Mouse (Mus musculus) neural tube, embryonic 11.5 days (tissue): ENCODE results near the gene Cfap221. TPM values are rescaled to one million over a fixed set of nuclear protein-coding genes. Genes with fewer than 3 reads are reported as not detected.
A peak's percentile ranks its signal among the peaks of the same experiment; 100 is the strongest.

Experiments used
- ATAC-seq: fragments of 200-750 bp; cut with Nextera tagmentation; 2 replicates; pipeline ENCODE4 v1.8.0; 2017; ENCODE audit warnings: moderate number of reproducible peaks, mild to moderate bottlenecking, moderate TSS enrichment, moderate library complexity; ENCODE audit not compliant: insufficient read depth, low FRiP score, low TSS enrichment
- DNase-seq: peaks from one replicate; pipeline ENCODE4 v3.0.0-alpha.2; 2015; ENCODE audit warnings: low spot score
- H3K27ac ChIP-seq: fragments of 300-500 bp; sonication (generic); 2 replicates; pipeline ENCODE4 v1.5.1; 2014; ENCODE audit warnings: low read depth, mild to moderate bottlenecking, low read length
- H3K27me3 ChIP-seq: fragments of 300-500 bp; sonication (generic); 2 replicates; pipeline ENCODE4 v1.6.1; 2014; ENCODE audit warnings: mild to moderate bottlenecking, low read length, mixed read lengths; ENCODE audit not compliant: control insufficient read depth, insufficient read depth
- H3K36me3 ChIP-seq: fragments of 300-500 bp; sonication (generic); 2 replicates; pipeline ENCODE4 v1.6.1; 2014; ENCODE audit warnings: mild to moderate bottlenecking, low read length, moderate library complexity, mixed read lengths; ENCODE audit not compliant: control insufficient read depth, insufficient read depth
- H3K4me1 ChIP-seq: fragments of 300-500 bp; sonication (generic); 2 replicates; pipeline ENCODE4 v1.6.1; 2014; ENCODE audit warnings: low read length, mixed read lengths; ENCODE audit not compliant: control insufficient read depth, insufficient read depth
- H3K4me2 ChIP-seq: fragments of 300-500 bp; sonication (generic); 2 replicates; pipeline ENCODE4 v1.6.1; 2014; ENCODE audit warnings: low read depth, mild to moderate bottlenecking, moderate library complexity
- H3K4me3 ChIP-seq: fragments of 300-500 bp; sonication (generic); 2 replicates; pipeline ENCODE4 v1.5.1; 2014; ENCODE audit warnings: low read depth, low read length
- H3K9ac ChIP-seq: fragments of 300-500 bp; sonication (generic); 2 replicates; pipeline ENCODE4 v1.6.1; 2014; ENCODE audit warnings: mild to moderate bottlenecking, low read length
- H3K9me3 ChIP-seq: fragments of 300-500 bp; sonication (generic); 2 replicates; pipeline ENCODE4 v1.6.1; 2016; ENCODE audit warnings: low read length; ENCODE audit not compliant: control insufficient read depth
- WGBS: fragments of 180-500 bp; shearing (Covaris S2); extraction: QIAGEN DNeasy Blood & Tissue Kit; methylation state at CpG from one replicate; pipeline ENCODE4 v1.1.7; 2014; 5-methylcytosine and 5-hydroxymethylcytosine counted together
- polyA plus RNA-seq: library from polyadenylated mRNA; unstranded; fragments of >200 nt; fragmentation: Nextera tagmentation; extraction: Ambion mirVana; gene quantifications from 2 replicates; pipeline ENCODE4 v1.2.1, GENCODE M21; 2014

The Cfap221 gene
- polyA plus RNA-seq, 1 experiment from 2014 or later, result not detected

DNA sequence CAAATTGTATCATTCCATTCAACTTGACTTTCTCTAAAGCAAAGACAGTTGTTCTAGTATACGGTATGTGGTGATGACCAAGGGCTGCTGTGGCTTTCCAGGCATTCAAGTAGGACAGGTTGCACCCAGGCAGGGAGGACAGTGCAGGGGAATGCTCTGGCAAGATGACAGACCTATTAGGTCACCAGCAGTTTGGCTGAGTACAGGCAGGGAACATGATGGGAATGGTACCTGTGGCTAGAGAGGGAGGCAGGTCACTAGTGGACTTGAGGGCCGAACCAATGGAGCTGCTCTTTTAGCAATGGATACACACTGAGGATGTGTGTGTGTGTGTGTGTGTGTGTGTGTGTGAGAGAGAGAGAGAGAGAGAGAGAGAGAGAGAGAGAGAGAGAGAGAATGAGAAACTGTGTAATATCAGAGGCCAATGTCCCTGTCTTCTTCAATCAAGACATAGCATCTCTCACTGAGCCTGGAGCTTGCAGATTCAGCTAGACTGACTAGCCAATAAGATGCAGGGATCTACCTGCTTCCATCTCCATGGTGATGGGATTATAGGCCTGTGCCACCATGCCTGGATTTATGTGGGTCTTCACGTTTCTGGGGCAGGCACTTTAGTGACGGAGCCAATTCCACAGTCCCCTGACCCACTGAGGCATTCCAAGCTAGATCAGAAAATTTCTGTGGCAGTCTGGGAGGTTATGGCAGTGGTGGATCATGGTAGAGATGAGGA, 65.4 kb downstream of the Cfap221 start:
- H3K36me3 ChIP-seq, result no peaks in the 10 kb centered on the region
- H3K9me3 ChIP-seq, result no peaks in the 10 kb centered on the region
- ATAC-seq (no peak), DNase-seq (no peak)
- no peaks in the 10 kb centered on the region for H3K27me3 ChIP-seq
- no peak overlapping the region for H3K27ac ChIP-seq
- H3K4me1 ChIP-seq, result no peaks in the 10 kb centered on the region
- no peak overlapping the region for H3K4me2 ChIP-seq
- WGBS, result 79% methylated on average over 4 of the region's 4 CpGs
- no peak overlapping the region for H3K4me3 ChIP-seq
- H3K9ac ChIP-seq, result no peak overlapping the region

DNA sequence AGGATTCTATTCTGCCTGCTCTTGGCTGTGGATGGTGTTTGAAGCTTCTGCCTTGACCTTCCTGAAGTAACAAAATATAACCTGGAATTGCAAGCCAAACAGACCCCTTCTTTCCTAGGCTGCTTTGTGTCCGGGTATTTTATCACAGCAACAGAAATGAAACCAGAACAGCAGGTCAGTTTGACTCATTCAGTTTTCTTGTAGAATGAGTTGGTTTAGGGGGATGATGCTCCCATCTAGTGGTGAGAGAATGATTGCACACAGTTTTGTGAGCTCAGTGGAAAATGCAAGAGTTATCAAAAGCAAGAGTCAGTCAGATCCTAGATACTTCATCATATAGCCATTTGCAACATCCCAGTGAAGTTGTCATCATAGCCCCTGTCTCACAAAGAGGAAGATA, 67.3 kb downstream of the Cfap221 start:
- H3K36me3 ChIP-seq, result no peaks in the 10 kb centered on the region
- DNase-seq (no peak), ATAC-seq (no peak)
- no peak overlapping the region for H3K27ac ChIP-seq
- H3K9ac ChIP-seq, result no peak overlapping the region
- no peaks in the 10 kb centered on the region for H3K27me3 ChIP-seq
- 86% methylated on average over 1 of the region's 1 CpGs for WGBS
- H3K4me2 ChIP-seq, result no peak overlapping the region
- no peak overlapping the region for H3K4me3 ChIP-seq
- no peaks in the 10 kb centered on the region for H3K9me3 ChIP-seq
- H3K4me1 ChIP-seq, result no peaks in the 10 kb centered on the region

DNA sequence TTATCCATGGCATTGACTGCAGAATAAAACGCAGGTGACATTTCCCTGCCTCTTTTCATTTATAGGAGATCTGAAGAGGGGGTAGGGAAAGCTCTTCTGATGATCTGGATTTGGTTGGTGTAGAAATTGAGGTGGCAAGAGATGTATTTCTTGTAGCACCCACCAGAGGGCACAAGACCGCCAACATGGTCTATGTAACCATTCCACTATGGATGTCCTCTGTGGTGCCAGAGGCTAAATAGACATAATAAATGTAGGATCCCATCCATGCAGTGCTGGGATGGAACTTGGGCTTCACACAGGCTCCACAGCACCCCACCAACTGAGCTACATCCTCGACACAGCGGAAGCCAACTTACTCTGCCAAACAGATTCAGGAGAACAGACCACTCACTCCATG, 77.7 kb downstream of the Cfap221 start:
- DNase-seq (no peak), ATAC-seq (no peak; the same call in 1 of the 2 replicates)
- Histone ChIP-seq H3K4me3 (no peak overlapping the region), H3K27me3 (no peaks in the 10 kb centered on the region), H3K4me2 (no peak overlapping the region), H3K9me3 (no peaks in the 10 kb centered on the region), H3K36me3 (no peaks in the 10 kb centered on the region), H3K27ac (no peak overlapping the region), H3K9ac (no peak overlapping the region), H3K4me1 (no peaks in the 10 kb centered on the region)
- WGBS, result 59% methylated on average over 4 of the region's 4 CpGs

DNA sequence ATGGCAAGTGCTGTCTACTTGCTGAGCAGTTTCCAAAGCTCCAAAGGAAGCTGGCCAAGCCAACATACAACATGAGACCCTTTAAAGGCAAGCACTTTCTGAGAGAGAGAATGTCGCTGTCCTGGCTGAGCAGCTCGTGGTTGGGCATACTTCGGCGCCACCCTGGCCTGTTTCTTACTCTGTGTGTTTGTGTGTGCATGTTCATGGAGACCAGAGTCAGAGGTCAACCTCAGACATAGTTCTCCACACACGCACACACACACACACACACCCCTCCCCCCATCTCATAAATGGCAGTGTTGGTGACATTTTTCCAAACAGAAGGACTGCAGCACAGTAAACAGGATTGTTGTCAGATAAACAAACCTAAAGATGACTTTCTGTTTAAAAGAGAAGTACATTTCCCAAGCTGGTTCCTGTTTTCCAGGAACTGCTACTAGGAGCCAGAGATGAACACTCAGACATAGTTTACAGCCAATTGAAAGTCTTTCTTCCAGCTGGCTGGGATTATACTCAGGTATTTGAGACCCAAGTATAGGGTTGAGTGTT, 80.1 kb downstream of the Cfap221 start:
- Histone ChIP-seq H3K27ac (no peak overlapping the region), H3K4me2 (no peak overlapping the region), H3K27me3 (no peaks in the 10 kb centered on the region), H3K9ac (no peak overlapping the region), H3K36me3 (no peaks in the 10 kb centered on the region), H3K9me3 (no peaks in the 10 kb centered on the region), H3K4me3 (no peak overlapping the region), H3K4me1 (no peaks in the 10 kb centered on the region)
- DNase-seq (no peak), ATAC-seq (no peak)
- WGBS, result 93% methylated on average over 5 of the region's 5 CpGs

DNA sequence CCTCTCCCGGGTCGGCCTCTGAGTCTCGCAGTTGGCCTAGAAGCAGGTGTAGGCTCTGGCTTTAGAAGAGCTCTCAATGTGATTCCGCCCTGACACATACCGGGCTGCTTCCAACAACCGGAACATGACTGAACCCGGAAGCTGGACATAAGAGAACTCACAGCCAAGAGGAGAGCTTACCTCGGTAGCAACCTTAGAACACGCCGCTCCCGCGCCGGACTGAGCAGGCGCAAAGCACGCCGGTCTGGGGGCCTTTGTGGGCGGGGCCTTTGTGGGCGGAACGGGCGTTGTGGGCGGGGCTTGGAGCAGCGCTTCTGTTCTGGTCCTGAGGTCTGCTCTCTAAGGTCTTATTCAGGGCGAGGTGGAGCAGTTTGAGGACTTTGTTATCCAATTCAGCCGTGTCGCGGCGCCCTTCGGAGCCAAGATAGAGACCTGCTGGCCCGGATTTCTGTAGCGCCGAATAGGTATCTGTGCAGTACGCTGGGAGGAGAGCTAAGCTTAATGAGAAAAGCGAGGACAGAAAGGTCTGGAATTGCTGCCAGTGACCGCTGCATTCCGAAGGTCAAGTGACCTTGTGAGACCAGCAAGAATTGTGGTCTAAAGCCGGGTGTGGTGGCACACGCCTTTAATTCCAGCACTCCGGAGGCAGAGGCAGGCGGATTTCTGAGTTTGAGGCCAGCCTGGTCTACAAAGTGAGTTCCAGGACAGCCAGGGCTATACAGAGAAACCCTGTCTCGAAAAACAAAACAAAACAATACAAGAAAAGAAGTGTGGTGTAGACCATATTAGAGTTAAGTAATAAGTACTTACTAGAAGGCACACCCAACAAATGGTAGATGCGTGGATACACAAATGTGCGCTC, 83.8 kb downstream of the Cfap221 start, which contains the start of gene Tmem177:
TSS of gene Tmem177 (minus strand) at position 256 of the 862 bp plus-strand sequence.
- H3K27ac ChIP-seq, result no peak within 1 kb of the TSS
- peak; percentile 93 for ATAC-seq

DNA sequence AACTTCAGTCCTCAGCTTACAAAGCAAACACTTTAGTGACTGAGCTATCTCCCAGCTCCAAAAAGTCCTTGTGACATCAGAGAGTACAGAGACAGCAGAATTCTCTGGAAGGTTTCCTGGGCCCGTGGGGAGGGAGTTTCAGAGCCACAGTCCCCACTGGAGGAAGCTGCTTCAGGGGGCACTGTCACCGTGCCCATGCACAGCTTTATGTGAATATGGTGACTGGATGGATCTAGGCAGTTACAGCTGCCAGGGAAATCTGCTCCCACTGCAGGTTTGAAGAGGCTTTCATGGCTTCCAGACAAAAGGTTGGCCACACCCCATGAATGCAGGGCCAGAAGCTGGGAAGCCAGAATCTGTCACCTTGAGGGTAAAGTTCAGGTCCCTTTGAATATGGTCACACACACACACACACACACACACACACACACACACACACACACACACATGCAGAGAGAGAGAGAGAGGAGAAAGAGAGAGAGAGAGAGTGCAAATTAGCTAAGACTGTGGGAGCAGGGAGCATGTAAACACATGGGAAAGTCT, 89.8 kb downstream of the Cfap221 start:
- no peaks in the 10 kb centered on the region for H3K27me3 ChIP-seq
- no peaks in the 10 kb centered on the region; the same call in 1 of the 2 replicates for H3K36me3 ChIP-seq
- no peak overlapping the region for H3K4me2 ChIP-seq
- no peak overlapping the region for H3K4me3 ChIP-seq
- ATAC-seq (no peak), DNase-seq (no peak)
- H3K9me3 ChIP-seq, result no peaks in the 10 kb centered on the region
- H3K4me1 ChIP-seq, result peaks cover 9% of the 10 kb centered on the region; the same call in 1 of the 2 replicates
- no peak overlapping the region for H3K27ac ChIP-seq
- H3K9ac ChIP-seq, result no peak overlapping the region
- 76% methylated on average over 2 of the region's 2 CpGs for WGBS

More for the DNA sequence above, 83.8 kb downstream of the Cfap221 start, which contains the start of gene Tmem177:
- Histone ChIP-seq H3K4me2 (peak within 1 kb of the TSS; percentile 47), H3K9ac (peak within 1 kb of the TSS; percentile 51), H3K4me3 (peak within 1 kb of the TSS; percentile 42), H3K9me3 (no peaks in the 10 kb centered on the region), H3K4me1 (no peaks in the 10 kb centered on the region), H3K36me3 (no peaks in the 10 kb centered on the region; the same call in 1 of the 2 replicates), H3K27me3 (no peaks in the 10 kb centered on the region)
- WGBS, result 13% methylated on average over 42 of the region's 42 CpGs
- DNase-seq, result peak; percentile 94

GRCm38 (mm10) chr1:119903231-119903620, 93.8 kb downstream of the Cfap221 start:
- no peaks in the 10 kb centered on the region for H3K9me3 ChIP-seq
- no peak overlapping the region for H3K4me3 ChIP-seq
- H3K36me3 ChIP-seq, result no peaks in the 10 kb centered on the region
- H3K4me1 ChIP-seq, result peaks cover 9% of the 10 kb centered on the region; the same call in 1 of the 2 replicates
- no peak for DNase-seq
- ATAC-seq, result no peak
- H3K9ac ChIP-seq, result no peak overlapping the region
- peak overlapping the region; percentile 11 for H3K27ac ChIP-seq
- H3K4me2 ChIP-seq, result no peak overlapping the region
- 48% methylated on average over 6 of the region's 6 CpGs for WGBS
- no peaks in the 10 kb centered on the region for H3K27me3 ChIP-seq

DNA sequence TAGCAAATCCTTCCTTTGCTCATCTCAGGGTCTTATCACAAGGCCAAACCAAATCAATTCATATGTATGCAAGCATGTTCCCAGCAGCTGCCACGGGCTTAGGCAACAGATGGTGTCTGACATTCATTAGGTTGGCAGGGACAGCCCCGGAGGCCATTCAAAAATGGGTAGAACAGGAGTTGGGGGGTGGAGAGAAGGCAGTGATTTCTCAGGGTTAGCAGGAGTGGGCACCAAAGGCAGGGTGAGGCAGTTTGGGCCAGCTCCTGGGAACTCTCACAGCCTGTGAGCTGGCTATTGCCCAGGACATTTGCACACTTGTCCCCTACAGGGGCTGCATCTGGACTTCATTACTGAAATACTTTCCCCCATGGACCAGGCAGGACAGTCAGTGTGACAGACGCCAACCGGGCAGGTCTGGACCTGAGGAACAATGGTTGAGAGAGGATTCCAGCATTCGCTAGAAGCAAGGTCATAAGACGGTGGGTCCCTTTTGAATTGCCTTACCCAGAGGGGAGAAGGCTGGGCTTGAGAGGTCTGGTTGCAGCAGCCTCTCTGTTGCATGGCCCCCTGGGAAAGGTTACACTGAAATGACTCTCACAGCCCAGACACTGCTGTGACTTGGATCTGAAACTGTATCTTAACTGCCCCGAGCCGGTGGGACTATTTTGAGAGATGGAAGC, 94.3 kb downstream of the Cfap221 start:
- ATAC-seq (peak; percentile 64), DNase-seq (peak; percentile 54)
- H3K9ac ChIP-seq, result no peak overlapping the region
- peaks cover 9% of the 10 kb centered on the region; the same call in 1 of the 2 replicates for H3K4me1 ChIP-seq
- 36% methylated on average over 8 of the region's 8 CpGs for WGBS
- H3K27ac ChIP-seq, result peak overlapping the region; percentile 11
- H3K27me3 ChIP-seq, result no peaks in the 10 kb centered on the region
- no peaks in the 10 kb centered on the region for H3K36me3 ChIP-seq
- H3K4me3 ChIP-seq, result no peak overlapping the region
- no peak overlapping the region for H3K4me2 ChIP-seq
- H3K9me3 ChIP-seq, result no peaks in the 10 kb centered on the region
